In the genomic region with DNA sequence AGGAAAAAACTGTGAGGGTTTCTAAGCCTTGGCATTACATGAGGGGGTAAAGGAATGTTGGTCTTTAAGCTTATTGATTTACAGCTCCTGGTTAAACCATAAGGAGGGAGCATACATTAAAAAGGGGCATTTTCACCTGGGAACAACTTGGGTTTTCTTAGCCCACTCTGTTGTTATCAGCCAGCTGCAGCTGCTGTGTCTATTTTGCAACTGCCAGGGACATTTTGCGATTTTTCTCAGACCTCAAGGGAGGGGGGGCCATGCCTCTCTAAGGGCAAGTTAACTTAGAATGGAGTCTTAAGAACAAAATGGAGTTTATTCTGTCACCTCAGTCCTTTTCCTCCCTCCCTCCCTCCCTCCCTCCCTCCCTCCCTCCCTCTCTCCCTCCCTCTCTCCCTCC, we compare ENCODE assay signal across 18 mouse cellular contexts. TPM values are rescaled to one million over a fixed set of nuclear protein-coding genes. Genes with fewer than 3 reads are reported as not detected.
"Had no signal": no experiment of that assay in that cellular context is flagged by ENCODE, and none has a peak within 500 bp of the region (broad histone marks: within the 10 kb centered on the region; RNA-seq: fewer than 3 reads in every experiment).

No protein-coding gene starts in this region.

RNA-seq across cellular contexts. Expression of a gene that starts 24.3 kb away (rescaled TPM):
- total RNA-seq: neutrophil, adult 5-6 weeks had no signal
- polyA plus RNA-seq: macrophage had no signal

RNA-seq across cellular contexts. Expression of a gene that starts 32.0 kb away (rescaled TPM):
- total RNA-seq: megakaryocyte progenitor cell, adult 5-6 weeks; midbrain, postnatal 0 days; monocyte, adult 5-6 weeks; neutrophil, adult 5-6 weeks had no signal
- polyA plus RNA-seq: lung, adult 2 months; lung, embryonic 15.5 days; lung, postnatal 0 days; macrophage; midbrain, embryonic 11.5 days; spleen, adult 2 months; stomach, postnatal 0 days; thymus, adult 2 months; urinary bladder, adult 2 months had no signal

RNA-seq across cellular contexts. Expression of a gene that starts 32.0 kb away (rescaled TPM):
- total RNA-seq: megakaryocyte progenitor cell, adult 5-6 weeks; midbrain, postnatal 0 days; monocyte, adult 5-6 weeks; neutrophil, adult 5-6 weeks had no signal
- polyA plus RNA-seq: lung, adult 2 months; lung, embryonic 15.5 days; lung, postnatal 0 days; macrophage; midbrain, embryonic 11.5 days; midbrain, embryonic 15.5 days; spleen, adult 2 months; stomach, embryonic 15.5 days; stomach, postnatal 0 days; urinary bladder, adult 2 months had no signal

RNA-seq across cellular contexts. Expression of a gene that starts 33.3 kb away (rescaled TPM):
- total RNA-seq: megakaryocyte progenitor cell, adult 5-6 weeks; midbrain, postnatal 0 days; monocyte, adult 5-6 weeks; neutrophil, adult 5-6 weeks had no signal
- polyA plus RNA-seq: lung, adult 2 months; lung, embryonic 15.5 days; lung, postnatal 0 days; macrophage; midbrain, embryonic 11.5 days; midbrain, embryonic 13.5 days; midbrain, postnatal 0 days; neural tube, embryonic 12.5 days; neural tube, embryonic 14.5 days; spleen, adult 2 months; stomach, embryonic 15.5 days; stomach, postnatal 0 days; thymus, adult 2 months; urinary bladder, adult 2 months had no signal
